Mouse (Mus musculus) bone marrow macrophage, adult 2 months (primary cell): ENCODE data around the gene Ptprs.

Source experiments
- CTCF ChIP-seq: IDR thresholded peaks from 2 replicates; pipeline ENCODE4 v1.5.1; 2012; ENCODE audit warnings: low read depth, mild to moderate bottlenecking, low read length, moderate library complexity
- POLR2A ChIP-seq: IDR thresholded peaks from 2 replicates; pipeline ENCODE4 v1.6.1; 2012; ENCODE audit warnings: mild to moderate bottlenecking, low read depth, low read length, borderline replicate concordance

- TF ChIP-seq CTCF (no peak), POLR2A (no peak)
Observed at GRCm38 (mm10) chr17:56472121-56472520, 4.2 kb downstream of the Ptprs start.
